Mouse (Mus musculus): ENCODE results near the gene Habp2.

Gene Habp2

DNA sequence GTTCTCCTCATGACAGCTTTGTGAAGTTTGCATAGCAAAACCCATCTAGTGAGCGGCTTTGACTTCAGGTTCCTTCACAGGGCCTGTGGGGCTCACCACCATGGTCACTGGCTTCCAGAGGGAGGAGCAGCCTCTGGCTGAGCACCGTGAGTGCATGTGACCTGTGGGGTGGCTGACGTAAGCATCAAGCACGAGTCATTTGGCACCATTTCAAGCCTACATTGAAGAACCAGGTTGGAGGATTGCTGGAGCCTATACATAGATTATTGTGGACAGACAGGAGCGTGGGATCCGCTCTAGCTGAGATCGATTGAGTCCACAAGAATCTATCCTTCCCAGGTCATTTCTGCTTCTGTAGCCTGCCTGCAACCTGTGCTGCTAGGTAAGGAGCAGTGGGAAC is at the start of gene Habp2:
Gene Habp2, plus strand, starts transcription at position 272 of the 400 bp plus-strand sequence.
- DNase-seq (ENCODE audit: low spot score): no peak

DNA sequence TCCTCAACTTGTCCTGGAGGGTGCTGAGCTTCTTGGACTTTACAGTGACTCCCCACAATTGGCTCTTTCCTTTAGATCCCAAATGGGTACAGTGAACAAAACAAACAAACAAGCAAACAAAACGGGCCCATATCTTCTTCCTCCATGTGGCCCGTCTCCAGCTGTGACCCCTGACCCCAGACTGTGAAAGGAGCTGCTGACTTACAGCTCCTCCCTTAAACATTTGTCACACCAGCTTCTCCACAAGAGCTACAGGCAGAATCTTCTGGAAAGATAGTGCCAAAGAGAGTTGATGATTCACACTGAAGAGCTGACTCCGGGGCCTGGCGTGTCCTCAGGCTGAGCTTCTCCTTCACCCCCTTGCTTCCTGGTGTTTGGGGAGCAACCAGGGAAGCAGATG is 48.4 kb upstream of the Habp2 start:
- DNase-seq (ENCODE audit: low spot score): no peak

DNA sequence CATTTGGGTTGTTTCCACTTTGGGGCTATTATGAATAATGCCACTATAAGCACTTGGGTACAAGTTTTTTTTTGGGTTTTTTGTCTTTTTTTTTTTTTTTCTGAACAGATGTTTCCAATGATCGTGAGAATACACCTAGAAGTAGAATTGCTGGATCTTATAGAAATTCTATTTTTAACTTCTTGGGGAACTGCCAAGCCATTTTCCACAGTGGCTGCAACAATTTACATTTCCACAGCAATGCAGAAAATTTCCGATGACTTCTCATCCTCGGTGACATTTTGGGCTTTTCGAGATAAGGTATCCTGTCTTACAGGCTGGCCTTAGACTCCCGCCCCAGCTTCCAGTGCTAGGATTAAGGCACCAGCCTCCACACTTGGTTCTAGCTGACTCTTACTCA is 41.7 kb upstream of the Habp2 start:
- no peak for DNase-seq (ENCODE audit: low spot score)

DNA sequence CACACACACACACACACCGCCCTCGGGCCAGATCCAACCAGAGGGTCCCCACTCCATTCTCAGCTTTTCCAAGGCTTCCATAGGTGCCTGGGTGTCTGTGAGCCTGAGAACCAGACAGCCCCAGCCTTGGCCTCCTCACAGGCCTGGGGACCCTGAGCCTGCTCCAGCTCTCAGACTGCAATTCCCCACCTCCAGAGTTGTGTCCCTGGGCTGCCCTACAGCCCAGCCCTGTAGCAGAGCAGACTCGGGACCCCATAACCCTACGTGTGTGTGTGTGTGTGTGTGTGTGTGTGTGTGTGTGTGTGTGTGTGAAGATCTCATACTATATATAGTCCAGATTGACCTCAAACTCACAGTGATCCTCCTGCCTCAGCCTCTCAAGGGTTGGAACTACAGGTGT is 34.1 kb upstream of the Habp2 start:
- DNase-seq (ENCODE audit: low spot score): no peak

DNA sequence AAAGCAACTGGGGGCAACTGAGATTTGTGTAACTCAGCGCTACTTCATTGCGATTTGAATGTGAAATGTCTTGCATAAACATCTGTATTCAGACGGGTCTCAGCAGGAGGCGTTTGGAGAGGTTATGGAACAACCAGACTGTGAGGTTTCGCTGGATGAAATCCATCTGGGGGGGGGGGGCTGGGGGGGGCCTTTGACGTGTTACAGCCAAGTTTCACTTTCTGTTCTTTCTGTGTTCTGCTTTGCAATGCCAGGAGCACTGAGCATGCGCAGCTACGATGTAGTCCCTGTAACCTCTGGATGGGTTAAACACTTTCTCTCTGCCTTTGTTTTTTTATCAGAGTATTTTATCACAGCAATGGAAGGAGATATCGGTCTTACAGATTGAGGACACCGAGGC is 33.7 kb upstream of the Habp2 start:
- peak; percentile 7 for DNase-seq (ENCODE audit: low spot score)

DNA sequence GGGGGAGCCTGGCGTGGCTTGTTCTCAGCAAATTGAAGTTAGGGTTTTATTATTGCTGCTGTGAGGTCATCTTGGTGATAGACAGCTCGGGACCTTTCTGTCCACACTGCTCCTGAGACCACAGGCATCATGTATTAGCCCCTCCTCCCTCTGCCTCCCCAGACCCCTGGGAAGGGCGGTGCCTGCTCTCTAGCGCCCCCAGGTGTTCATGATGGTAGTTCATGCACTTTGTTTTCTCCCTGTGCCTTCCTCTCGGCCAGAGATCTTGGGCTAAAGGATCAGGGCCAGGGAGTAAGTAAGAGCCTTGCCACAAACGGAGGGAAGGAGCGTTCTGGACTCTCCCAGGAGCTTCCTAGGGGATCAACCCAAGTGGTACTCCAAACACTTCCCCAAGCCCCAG is 32.2 kb upstream of the Habp2 start:
- DNase-seq (ENCODE audit: low spot score): no peak

DNA sequence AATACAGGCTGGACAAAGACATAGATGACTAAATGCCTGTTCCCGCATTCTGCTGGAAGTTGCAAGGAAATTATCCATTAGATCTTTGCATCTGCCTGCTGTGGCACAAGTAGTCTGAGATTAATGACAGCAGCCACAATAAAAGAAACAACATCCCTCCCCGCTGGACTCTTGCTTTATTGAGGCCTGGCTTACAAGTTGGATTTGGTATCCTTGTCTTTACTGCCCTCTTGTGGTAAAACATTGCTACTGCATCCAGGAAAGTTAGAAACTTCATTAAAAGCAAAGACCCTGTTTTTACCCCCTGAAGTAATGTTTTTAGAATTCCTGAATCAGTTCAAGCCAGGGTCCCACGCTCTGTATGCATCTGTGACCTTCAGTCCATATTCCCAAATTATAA is 31.4 kb upstream of the Habp2 start:
- no peak for DNase-seq (ENCODE audit: low spot score)

DNA sequence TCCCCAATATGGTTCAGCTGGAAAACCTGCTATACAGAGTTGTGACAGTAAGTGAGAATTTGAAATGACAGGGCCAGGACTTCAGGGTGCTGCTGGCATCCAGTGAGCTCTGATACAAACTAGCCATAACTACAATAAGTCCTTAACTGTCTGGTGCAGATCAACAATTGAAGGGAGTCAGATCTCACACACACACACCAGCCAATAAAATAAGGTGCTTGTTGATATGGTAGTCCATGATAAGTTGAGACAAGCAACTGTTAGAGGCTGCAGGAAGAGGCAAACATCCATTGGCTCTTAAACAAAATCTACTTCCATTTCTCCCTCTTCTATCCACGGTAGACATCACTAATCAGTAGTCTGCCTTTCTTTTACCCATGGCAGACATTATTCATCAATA is 30.7 kb upstream of the Habp2 start:
- no peak for DNase-seq (ENCODE audit: low spot score)

DNA sequence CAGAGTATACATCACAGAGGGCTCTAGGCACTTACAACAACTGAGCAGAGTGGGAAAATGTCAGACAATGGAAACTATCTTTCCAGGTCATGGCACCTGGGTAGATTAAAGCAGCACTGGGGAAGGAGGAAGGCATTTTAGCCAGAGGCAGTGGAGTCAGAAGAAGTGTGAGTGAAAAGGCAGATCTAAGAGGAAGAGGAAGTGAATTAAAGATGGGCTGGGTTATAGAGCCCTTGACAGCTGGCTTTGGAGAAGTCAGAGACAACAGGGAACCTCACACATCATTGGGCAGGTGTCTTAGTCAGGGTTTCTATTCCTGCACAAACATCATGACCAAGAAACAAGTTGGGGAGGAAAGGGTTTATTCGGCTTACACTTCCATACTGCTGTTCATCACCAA is 30.2 kb upstream of the Habp2 start:
- DNase-seq (ENCODE audit: low spot score): no peak

DNA sequence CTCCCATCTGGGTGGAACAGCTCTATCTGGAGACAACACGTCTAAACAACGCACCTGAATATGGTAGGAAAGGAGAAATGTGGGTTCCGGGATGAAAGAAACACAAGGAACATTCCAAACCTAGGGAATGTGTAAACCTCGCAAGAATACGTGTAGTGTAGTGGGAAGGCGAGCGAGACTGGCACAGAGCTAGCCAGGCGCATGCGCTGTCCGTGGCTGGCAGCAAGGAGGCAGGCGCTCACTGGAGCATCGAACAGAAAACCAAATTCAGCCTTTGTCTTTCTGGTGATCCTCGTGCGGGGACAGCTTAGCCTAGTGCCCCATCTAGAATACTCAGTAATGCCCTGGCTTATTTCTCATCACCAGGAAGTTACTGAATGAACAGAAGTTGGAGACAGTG is 23.2 kb upstream of the Habp2 start:
- no peak for DNase-seq (ENCODE audit: low spot score)

DNA sequence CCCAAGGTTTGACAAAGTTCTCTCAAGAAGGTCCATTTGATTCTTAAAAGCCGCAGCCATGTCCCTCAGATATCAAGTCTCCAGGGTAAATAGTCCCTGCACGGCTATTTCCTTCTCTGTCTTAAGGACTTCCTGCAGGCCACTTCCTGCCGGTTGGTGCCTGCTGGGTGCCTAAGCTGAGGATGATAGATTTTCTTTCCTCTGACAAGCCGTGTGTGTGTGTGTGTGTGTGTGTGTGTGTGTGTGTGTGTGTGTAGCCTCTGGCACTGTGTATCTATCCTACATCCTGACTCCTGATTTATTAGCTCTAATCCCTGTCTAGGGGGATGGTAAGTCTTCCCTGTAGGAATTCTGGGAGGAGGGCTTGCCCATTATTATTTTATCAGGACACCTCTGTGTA is 22.8 kb upstream of the Habp2 start:
- DNase-seq (ENCODE audit: low spot score): no peak

DNA sequence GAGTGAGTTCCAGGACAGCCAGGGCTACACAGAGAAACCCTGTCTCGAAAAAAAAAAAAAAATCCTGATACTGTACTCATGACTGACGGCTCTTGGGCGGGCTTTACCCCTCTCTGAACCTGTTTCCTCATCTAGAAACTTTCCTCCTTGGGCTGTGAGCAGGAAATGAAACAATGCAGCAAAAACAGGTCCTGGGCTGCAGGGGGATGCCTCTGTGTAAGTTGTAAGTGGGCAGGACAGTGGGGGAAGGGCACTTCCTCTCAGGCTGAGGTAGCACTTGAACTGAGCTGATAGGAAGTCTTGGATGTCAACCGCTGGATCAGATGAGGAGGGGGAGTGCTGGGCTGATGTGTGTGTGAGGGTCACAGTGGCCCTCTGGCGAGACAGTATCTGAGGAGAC is 21.8 kb upstream of the Habp2 start:
- no peak for DNase-seq (ENCODE audit: low spot score)

DNA sequence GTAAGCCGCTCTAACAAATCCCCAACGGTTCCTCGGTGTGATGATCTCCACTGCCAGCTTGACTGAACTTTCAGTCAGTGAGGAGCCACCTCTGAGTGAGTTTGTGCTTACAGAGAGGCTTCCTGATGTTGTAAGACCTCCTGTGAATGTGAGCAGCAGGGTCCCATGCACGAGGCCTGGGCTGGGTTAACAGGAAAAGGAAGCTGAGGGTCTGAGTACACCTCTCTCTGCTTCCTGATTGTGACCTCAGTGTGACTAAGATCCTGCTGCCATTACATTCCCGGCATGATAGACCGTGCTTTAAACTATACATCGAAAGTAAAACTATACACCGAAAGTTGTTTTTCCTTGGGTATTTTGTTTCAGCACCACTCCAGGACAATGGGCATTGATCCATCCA is 14.9 kb upstream of the Habp2 start:
- no peak for DNase-seq (ENCODE audit: low spot score)

DNA sequence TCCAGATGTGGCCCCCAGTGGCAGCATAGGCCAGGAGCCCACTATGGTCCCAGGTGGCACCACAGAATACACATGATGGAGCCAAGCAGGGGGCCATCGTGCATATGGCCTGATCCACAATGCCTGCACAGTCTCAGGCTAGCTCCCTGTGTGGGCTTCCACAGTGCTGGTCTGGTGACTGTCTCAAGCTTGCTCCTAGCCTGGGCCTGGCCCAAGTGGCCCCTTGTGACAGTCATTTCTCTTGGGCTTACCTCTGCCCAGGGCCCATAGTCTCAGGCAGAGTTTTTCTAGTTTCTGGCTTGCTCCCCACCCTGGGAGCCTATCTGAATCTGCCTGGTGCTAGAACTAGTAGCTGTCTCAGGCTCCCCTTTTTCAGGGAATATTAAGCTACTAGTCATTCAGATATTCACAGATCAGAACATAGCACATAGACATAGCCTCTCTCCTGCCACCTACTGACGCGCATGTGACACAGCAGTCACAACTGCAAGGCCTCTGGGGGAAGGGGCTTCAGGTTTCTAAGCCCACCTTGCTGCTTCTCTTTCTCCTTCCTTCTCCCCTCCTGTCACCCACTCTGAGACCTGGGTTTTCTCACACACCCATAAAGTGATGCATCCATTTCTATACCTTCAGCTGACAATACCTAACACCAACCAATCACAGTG is 9.7 kb upstream of the Habp2 start:
- no peak for DNase-seq (ENCODE audit: low spot score)

DNA sequence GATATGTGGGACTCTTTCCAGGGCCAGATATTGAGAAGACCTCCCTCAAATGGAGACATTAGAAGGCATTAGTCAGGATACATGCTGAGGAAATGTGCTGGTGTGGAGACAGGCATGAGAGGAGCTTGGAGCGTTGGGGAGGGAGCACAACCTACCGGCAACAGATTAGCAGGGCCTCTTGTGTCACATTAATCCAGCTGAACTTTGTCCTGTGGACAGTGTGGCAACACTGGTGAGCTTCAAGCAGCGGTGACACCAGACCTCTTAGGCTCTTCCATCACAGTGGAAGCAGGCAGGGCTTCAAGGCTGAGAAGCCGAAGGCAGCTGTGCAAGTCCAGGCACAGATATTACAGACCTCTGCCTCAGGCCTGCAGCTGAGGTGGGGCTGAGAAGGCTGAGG is 9.0 kb upstream of the Habp2 start:
- DNase-seq (ENCODE audit: low spot score): no peak

DNA sequence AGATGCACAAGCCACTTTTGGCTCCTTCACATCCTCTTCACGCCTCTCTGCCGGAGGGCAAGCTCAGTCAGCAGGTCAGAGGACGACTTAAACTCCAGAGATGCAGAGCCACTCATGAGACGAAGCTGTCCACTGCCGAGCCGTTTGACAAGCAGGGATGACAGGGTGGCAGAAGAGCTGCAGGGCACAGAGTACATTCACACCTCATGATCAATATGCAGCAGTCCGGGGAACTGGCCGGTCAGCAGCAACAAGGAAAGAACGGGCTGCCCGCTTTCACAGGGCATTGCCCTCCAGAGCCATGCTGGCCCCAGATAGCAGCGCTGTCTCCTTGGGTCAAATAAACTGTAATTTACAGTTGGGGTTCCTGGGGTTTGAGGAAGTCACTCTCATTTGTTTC is 8.6 kb upstream of the Habp2 start:
- no peak for DNase-seq (ENCODE audit: low spot score)

DNA sequence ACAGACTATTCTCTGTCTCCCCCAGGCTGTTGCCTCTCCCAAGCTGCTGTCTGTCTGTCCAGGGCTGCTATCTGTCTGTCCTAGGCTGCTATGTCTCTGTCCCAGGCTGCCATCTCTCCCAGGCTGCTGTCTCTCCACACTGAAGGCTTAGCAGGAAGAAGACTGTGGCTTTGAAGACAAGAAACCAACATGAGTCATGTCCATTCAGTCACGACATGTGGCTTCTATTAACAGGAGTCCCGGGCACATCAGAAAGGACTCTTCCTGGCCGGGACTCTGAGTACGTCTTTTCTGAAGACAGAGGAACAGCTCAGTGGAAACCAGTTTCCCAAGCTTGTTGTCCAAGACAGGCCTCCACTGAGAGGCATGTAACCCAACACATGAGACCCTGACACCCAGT is 1.7 kb upstream of the Habp2 start:
- no peak for DNase-seq (ENCODE audit: low spot score)

DNA sequence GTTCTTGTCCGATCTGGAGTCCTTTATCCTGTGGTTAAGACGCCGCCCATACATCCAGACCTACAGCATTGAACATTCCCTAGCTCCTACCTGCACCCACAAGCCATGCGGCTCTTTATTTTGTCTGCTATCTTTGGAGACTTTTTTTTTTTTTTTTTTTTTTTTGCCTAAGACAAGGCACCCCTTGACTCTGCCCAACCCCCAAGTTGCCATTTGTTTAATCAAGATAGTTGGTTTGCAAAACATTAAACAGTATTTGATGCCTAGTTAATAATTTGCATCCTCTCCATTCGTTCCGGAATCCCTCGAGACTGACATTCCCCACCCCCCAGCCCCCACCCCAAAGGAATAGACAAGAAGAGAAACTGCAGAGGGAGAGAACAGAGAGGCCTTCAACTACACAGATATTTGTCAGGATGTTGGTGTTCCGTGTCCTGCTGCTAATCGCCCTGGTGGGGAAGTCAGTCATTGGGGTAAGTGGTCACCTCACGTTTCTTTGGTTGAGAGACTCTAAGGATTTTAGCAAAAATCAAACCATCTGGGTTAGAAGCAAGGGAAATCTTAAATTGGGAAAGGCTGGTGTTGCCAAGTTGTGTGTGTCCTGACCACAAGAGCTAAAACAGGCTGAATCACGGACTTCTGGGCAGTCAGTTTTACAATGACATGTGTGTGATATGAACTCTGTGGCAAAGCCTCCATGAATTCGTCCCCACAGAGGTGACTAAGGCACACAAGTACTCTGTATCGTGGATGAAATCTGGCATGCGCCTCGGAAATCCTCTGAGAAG is 837 bp downstream of the Habp2 start:
- DNase-seq (ENCODE audit: low spot score): no peak

DNA sequence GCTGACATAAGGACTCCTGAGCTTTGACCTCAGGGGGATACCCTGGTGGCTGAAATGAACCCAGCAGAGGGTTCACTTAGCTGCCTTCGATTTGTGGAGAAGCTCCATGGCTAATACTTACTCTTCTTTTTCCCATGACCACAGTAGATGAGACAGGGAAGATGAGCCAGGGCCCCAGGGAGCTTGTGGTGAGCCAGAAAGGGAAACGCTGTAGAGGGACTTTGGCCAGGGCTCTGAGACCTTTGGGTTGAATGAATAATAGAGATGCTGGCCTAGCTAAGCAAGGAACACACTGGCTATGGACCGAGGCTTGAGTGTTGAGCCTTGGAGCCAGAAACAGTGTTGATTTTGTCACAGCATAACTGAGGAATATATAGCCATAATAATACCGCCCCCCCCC is 1.5 kb downstream of the Habp2 start:
- DNase-seq (ENCODE audit: low spot score): no peak

DNA sequence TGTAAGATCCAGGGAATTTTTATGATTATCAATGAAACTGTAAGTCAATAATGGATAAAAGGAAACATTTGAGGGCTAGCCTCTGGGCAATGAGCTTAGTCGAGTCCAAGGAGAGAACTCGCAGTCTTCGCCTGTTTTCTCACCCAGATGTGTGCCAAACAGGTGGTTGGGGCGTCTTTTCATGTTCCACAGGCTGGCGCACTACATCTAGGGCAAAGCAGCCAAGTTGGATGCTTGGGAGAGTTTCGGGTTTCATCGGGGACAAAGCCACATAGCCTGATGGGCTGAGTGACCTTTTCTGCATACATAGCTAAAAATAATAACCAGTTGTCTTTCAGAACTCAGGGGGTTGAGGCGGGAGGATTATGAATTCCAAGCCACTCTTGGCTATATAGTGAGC is 2.7 kb downstream of the Habp2 start:
- DNase-seq (ENCODE audit: low spot score): no peak

DNA sequence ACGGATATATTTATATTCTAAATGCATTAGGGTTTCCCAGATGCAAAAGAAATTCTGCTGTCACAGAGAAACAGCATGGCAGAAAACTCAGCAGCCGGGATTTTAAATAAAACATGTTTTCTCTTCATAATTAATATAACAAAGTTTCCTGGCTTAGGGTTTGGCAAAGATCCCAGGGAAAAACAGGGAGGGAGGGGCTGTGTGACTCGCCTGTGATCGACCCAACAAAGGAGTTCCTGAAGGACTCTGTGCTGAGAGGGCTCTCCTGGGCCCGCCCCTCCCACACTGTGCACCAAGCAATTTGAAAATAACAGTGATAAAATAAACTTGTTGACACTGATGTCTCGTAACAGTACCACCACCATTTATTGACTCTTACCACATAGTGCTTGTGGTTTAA is 5.0 kb downstream of the Habp2 start:
- DNase-seq (ENCODE audit: low spot score): no peak

DNA sequence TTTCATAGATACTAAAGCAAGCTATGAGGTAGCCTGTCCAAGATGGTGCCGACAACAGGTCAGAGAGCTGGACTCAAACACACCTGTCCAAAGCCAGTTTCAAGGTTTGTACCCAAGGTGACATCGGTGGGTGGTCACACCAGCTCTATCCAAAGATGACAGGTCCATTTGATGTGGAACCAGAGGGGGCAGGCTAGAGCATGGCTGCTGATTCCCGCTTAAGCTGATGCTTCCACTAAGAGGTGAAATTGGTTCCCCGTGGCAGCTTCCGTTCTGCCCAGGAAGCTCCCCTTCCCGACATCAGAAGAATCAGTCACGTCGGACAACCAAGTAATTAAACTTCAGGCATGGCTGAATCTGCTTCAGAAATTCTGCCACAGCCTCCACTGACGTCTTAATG is 5.4 kb downstream of the Habp2 start:
- DNase-seq (ENCODE audit: low spot score): no peak

DNA sequence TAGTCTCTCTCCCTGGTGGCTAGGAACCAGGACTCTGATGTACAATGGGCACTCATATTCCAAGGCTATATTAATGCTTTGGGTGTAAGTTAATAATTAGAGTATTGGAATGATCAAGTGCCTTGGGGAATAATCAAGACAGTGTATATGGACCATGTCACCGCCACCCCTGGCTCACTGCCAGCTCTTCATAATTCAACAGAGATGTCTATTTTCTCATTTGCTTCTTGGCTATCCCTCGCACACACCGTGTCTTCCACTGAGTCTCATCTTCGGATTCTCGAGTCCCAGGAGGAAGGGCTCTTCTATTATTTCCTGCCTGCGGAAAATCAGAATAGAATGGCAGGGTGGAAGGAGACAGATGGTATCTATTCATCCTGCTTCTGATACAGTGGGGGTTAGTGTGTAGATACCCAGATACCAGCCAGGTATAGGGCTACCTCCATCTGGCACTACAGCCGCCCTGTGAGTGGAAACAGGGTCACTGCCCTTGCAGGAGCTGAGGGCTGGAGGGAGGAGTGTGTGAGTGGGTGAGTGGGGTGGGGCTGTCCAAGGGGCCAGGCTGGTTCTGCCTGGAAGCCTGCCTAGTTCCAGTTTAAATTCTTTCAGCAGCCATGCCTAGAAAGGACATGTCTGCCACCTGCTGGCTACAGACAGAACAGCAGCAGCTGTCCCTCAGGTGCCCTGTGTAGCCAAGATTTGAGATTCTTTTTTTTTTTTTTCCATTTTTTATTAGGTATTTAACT is 7.9 kb downstream of the Habp2 start:
- peak; percentile 28 for DNase-seq (ENCODE audit: low spot score)

All from ovary, adult 18-20 months (tissue).